Mouse (Mus musculus): ENCODE measurements around the gene Slc16a6. TPM values are rescaled to one million over a fixed set of nuclear protein-coding genes. Genes with fewer than 3 reads are reported as not detected.
A peak's percentile ranks its signal among the peaks of the same experiment; 100 is the strongest.

Gene Slc16a6
- polyA plus RNA-seq, 1 experiment from 2014 or later, result 7.3 TPM

DNA sequence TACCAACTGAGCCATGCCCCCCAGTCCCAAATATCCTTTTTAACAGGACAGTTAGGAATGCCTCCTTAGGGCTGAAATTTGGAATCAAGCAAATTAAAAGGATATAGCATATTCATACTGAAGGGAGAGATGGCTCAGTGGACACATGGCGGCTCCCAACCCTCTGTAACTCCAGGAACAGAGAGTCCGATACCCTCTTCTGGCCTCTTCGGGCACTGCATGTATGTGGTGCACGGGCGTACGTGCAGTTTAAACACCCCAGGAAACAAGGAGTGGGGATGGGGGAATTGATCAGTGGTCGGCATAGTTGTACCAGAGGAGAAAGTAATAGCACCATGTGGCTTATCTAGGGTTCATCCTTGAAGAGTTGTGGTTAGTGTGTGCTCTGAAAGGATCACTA is 28.8 kb downstream of the Slc16a6 start:
- ATAC-seq (replicated peaks; ENCODE audit: low FRiP score, low TSS enrichment, low read depth) (no peak), DNase-seq (ENCODE audit: low spot score) (no peak)
- H3K4me2 ChIP-seq (ENCODE audit: low read length), result no peak overlapping the region
- no peak overlapping the region for H3K9ac ChIP-seq (ENCODE audit: low read length)
- 65% methylated on average over 7 of the region's 7 CpGs for WGBS
- H3K27me3 ChIP-seq (replicated peaks; ENCODE audit: control insufficient read depth, insufficient read depth, low read length), result no peaks in the 10 kb centered on the region
- no peaks in the 10 kb centered on the region for H3K36me3 ChIP-seq (ENCODE audit: control insufficient read depth, insufficient read depth, low read length)
- H3K9me3 ChIP-seq (ENCODE audit: control insufficient read depth, low read length), result no peaks in the 10 kb centered on the region
- no peak overlapping the region for H3K4me3 ChIP-seq (ENCODE audit: low read depth, low read length)
- H3K4me1 ChIP-seq (replicated peaks; ENCODE audit: control insufficient read depth, insufficient read depth, low read length), result no peaks in the 10 kb centered on the region; the same call in 1 of the 2 replicates
- no peak overlapping the region for H3K27ac ChIP-seq (ENCODE audit: low read depth)

DNA sequence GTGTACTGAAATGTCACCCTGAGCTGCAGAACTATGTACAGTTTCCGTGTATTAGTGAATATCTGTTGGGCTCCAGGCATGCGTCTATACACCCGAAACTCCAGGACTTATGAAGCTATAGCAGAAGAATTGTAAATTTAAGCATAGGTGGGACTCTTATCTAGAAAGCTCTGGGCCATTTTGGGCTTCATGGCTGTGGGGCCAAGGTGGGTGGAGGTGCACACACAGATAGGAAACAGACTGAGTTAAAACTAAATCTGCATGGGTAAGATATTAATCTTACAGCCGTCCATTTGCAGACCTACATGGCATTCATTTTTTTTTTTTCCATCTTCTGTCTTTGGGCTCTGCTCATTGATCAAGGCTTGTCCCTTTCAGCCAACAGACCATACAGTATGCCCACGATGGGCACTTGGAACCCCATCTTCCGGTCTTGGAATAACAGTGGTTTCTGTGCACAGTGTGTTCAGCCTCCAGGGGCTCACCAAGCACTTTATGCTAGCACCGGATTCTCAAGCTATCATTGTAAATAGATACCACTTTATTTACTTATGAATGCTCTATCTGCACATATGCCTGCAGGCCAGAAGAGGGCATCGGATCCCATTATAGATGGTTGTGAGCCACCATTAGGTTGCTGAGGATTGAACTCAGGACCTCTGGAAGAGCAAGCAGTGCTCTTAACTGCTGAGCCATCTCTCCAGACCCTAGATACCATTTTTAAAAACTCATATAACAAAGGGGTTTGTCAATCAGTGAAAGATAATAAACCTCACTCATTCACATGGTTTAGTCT is 29.7 kb downstream of the Slc16a6 start:
- H3K27me3 ChIP-seq (replicated peaks; ENCODE audit: control insufficient read depth, insufficient read depth, low read length), result no peaks in the 10 kb centered on the region
- H3K4me1 ChIP-seq (replicated peaks; ENCODE audit: control insufficient read depth, insufficient read depth, low read length), result no peaks in the 10 kb centered on the region; the same call in 1 of the 2 replicates
- H3K9me3 ChIP-seq (ENCODE audit: control insufficient read depth, low read length), result no peaks in the 10 kb centered on the region
- DNase-seq (ENCODE audit: low spot score) (no peak), ATAC-seq (replicated peaks; ENCODE audit: low FRiP score, low TSS enrichment, low read depth) (no peak)
- no peak overlapping the region for H3K27ac ChIP-seq (ENCODE audit: low read depth)
- 87% methylated on average over 8 of the region's 8 CpGs for WGBS
- no peak overlapping the region for H3K4me3 ChIP-seq (ENCODE audit: low read depth, low read length)
- no peak overlapping the region for H3K4me2 ChIP-seq (ENCODE audit: low read length)
- no peaks in the 10 kb centered on the region for H3K36me3 ChIP-seq (ENCODE audit: control insufficient read depth, insufficient read depth, low read length)
- H3K9ac ChIP-seq (ENCODE audit: low read length), result no peak overlapping the region

DNA sequence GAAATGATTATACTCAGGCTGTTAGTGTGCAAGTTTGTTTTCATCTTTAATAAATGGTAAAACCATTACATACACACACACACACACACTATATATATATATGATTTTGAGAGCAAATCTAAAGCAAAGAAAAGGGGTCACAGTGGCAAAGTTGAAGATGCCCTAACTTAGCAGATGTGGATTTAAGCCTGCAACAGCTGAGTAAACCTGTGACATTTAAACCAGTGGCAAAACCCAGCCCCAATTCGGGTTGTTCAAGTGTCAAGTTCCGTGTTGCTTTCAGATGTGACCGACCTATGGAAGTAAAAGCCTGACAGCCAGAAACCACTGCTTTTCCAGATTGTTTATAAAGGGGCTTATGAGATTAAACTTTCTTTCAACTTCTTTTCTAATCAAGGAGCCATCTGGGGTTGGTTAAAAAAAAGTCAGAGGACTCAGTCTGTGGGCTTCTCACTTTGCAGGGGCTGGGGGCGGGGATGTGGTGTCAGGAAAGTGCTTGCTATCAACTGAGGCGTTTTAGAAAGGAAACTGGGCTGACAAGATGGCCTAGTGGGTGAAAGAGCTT is 31.1 kb downstream of the Slc16a6 start:
- H3K36me3 ChIP-seq (ENCODE audit: control insufficient read depth, insufficient read depth, low read length), result peaks cover 10% of the 10 kb centered on the region; the same call in 1 of the 2 replicates
- DNase-seq (ENCODE audit: low spot score) (no peak), ATAC-seq (replicated peaks; ENCODE audit: low FRiP score, low TSS enrichment, low read depth) (no peak)
- H3K9me3 ChIP-seq (ENCODE audit: control insufficient read depth, low read length), result no peaks in the 10 kb centered on the region
- no peak overlapping the region for H3K4me3 ChIP-seq (ENCODE audit: low read depth, low read length)
- 29% methylated on average over 5 of the region's 5 CpGs for WGBS
- H3K27ac ChIP-seq (ENCODE audit: low read depth), result no peak overlapping the region
- H3K4me2 ChIP-seq (ENCODE audit: low read length), result no peak overlapping the region
- no peak overlapping the region for H3K9ac ChIP-seq (ENCODE audit: low read length)
- no peaks in the 10 kb centered on the region; the same call in 1 of the 2 replicates for H3K4me1 ChIP-seq (replicated peaks; ENCODE audit: control insufficient read depth, insufficient read depth, low read length)
- H3K27me3 ChIP-seq (replicated peaks; ENCODE audit: control insufficient read depth, insufficient read depth, low read length), result no peaks in the 10 kb centered on the region

DNA sequence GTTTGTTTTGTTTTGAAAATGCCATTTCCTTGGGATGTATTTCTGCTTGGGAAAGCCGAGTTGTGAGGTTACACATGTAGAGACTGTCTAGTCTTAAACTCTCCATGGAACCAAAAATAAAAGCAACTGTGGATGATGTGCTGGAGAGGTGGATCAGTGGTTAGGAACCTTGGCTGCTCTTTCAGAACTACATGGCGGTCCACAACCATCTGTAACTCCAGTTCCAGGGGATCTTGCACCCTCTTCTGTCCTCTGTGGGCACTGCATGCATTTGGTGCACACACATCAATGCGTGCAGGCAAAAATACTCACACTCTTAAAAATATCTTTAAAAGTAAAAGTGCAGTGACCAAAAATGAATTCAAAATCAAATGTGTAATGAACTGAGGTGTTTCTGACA is 32.3 kb downstream of the Slc16a6 start:
- DNase-seq (ENCODE audit: low spot score), result no peak
- H3K9ac ChIP-seq (ENCODE audit: low read length), result no peak overlapping the region
- no peak overlapping the region for H3K4me3 ChIP-seq (ENCODE audit: low read depth, low read length)
- WGBS, result 67% methylated on average over 3 of the region's 3 CpGs
- no peak overlapping the region for H3K27ac ChIP-seq (ENCODE audit: low read depth)
- no peaks in the 10 kb centered on the region for H3K27me3 ChIP-seq (replicated peaks; ENCODE audit: control insufficient read depth, insufficient read depth, low read length)
- no peak for ATAC-seq (replicated peaks; ENCODE audit: low FRiP score, low TSS enrichment, low read depth)
- peaks cover 22% of the 10 kb centered on the region for H3K36me3 ChIP-seq (ENCODE audit: control insufficient read depth, insufficient read depth, low read length)
- H3K4me2 ChIP-seq (ENCODE audit: low read length), result no peak overlapping the region
- H3K4me1 ChIP-seq (replicated peaks; ENCODE audit: control insufficient read depth, insufficient read depth, low read length), result no peaks in the 10 kb centered on the region; the same call in 1 of the 2 replicates
- H3K9me3 ChIP-seq (ENCODE audit: control insufficient read depth, low read length), result no peaks in the 10 kb centered on the region

DNA sequence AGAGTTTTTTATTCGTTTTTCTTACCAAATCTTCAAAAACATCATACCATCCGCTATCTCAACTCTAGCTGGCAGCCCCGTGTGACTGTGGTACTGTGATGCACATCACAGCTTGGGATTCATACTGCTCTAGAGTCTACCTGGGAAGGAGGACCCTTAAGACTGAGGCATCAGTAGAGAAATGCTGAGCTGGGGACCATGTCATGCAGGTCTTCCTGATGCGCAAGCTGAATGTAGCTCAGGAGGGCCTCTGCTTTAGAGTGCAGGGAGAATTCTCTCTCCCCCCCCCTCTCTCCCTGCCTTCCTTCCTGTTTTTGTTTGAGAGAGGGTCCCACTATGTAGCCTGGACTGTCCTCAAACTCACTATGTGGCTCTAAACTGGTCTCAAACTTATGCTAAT is 32.8 kb downstream of the Slc16a6 start:
- H3K27ac ChIP-seq (ENCODE audit: low read depth), result no peak overlapping the region
- no peak for ATAC-seq (replicated peaks; ENCODE audit: low FRiP score, low TSS enrichment, low read depth)
- H3K9me3 ChIP-seq (ENCODE audit: control insufficient read depth, low read length), result no peaks in the 10 kb centered on the region
- H3K36me3 ChIP-seq (ENCODE audit: control insufficient read depth, insufficient read depth, low read length), result peaks cover 27% of the 10 kb centered on the region
- no peaks in the 10 kb centered on the region; the same call in 1 of the 2 replicates for H3K4me1 ChIP-seq (replicated peaks; ENCODE audit: control insufficient read depth, insufficient read depth, low read length)
- peak overlapping the region; percentile 70 for H3K4me2 ChIP-seq (ENCODE audit: low read length)
- DNase-seq (ENCODE audit: low spot score), result no peak
- H3K4me3 ChIP-seq (ENCODE audit: low read depth, low read length), result peak overlapping the region; percentile 43
- WGBS, result 59% methylated on average over 4 of the region's 4 CpGs
- no peaks in the 10 kb centered on the region for H3K27me3 ChIP-seq (replicated peaks; ENCODE audit: control insufficient read depth, insufficient read depth, low read length)
- H3K9ac ChIP-seq (ENCODE audit: low read length), result peak overlapping the region; percentile 55; the same call in 1 of the 2 replicates

DNA sequence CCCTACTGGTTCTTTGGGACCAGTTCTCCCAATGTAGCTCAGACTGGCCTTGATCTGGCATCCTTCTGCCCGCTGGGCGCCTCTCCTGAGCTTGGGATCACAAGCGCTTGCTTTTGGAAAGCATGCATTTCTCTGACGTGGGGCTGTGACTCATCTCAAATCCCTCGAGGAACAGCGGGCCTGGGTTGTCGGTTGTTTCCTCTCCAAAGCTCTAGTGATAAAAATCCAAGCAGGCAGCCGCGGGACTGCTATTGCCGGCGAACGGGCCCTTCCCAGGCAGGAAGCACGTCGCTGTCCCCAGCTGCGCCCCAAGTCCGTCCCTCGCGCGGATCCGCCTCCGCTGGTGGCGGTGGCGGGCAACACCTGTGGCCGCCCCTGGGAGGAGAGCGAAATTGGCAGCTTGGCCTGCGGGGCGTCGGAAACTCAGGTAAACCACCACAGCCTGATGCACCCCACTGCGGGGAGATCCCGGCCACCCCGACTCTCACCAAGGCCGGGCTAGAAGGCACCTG is 33.5 kb downstream of the Slc16a6 start:
- Histone ChIP-seq H3K9me3 (ENCODE audit: control insufficient read depth, low read length) (no peaks in the 10 kb centered on the region), H3K4me1 (replicated peaks; ENCODE audit: control insufficient read depth, insufficient read depth, low read length) (no peaks in the 10 kb centered on the region), H3K27me3 (replicated peaks; ENCODE audit: control insufficient read depth, insufficient read depth, low read length) (no peaks in the 10 kb centered on the region), H3K4me3 (ENCODE audit: low read depth, low read length) (peak overlapping the region; percentile 43), H3K27ac (ENCODE audit: low read depth) (peak overlapping the region; percentile 3; the same call in 1 of the 2 replicates), H3K36me3 (ENCODE audit: control insufficient read depth, insufficient read depth, low read length) (peaks cover 34% of the 10 kb centered on the region), H3K4me2 (ENCODE audit: low read length) (peak overlapping the region; percentile 70), H3K9ac (ENCODE audit: low read length) (peak overlapping the region; percentile 55)
- WGBS, result 3% methylated on average over 32 of the region's 32 CpGs
- peak; percentile 61; the same call in 1 of the 2 replicates for ATAC-seq (replicated peaks; ENCODE audit: low FRiP score, low TSS enrichment, low read depth)
- peak; percentile 82 for DNase-seq (ENCODE audit: low spot score)

DNA sequence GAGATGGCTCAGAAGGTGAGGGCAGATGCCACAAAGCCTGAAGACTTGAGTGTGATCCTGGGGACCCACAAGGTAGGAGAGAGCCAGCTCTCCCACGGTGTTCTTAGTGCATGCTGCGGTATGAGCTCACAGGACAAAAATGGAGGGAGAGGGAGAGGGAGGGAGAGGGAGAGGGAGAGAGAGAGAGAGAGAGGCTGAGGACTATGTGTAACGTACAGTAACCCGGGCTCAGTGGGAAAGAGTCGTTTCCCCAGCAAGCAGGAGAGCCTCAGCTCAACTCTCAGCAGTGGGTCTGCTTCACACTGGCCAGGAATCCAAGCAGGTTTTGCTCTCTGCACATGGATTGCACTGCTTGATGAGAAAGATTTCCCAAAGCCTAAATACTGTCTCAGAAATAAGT is 34.2 kb downstream of the Slc16a6 start:
- ATAC-seq (replicated peaks; ENCODE audit: low FRiP score, low TSS enrichment, low read depth) (peak; percentile 48; the same call in 1 of the 2 replicates), DNase-seq (ENCODE audit: low spot score) (no peak)
- 16% methylated on average over 5 of the region's 5 CpGs for WGBS
- H3K36me3 ChIP-seq (ENCODE audit: control insufficient read depth, insufficient read depth, low read length), result peaks cover 41% of the 10 kb centered on the region
- peak overlapping the region; percentile 3; the same call in 1 of the 2 replicates for H3K27ac ChIP-seq (ENCODE audit: low read depth)
- no peak overlapping the region for H3K4me3 ChIP-seq (ENCODE audit: low read depth, low read length)
- H3K27me3 ChIP-seq (replicated peaks; ENCODE audit: control insufficient read depth, insufficient read depth, low read length), result no peaks in the 10 kb centered on the region
- no peaks in the 10 kb centered on the region for H3K4me1 ChIP-seq (replicated peaks; ENCODE audit: control insufficient read depth, insufficient read depth, low read length)
- peak overlapping the region; percentile 70 for H3K4me2 ChIP-seq (ENCODE audit: low read length)
- no peaks in the 10 kb centered on the region for H3K9me3 ChIP-seq (ENCODE audit: control insufficient read depth, low read length)
- no peak overlapping the region for H3K9ac ChIP-seq (ENCODE audit: low read length)

DNA sequence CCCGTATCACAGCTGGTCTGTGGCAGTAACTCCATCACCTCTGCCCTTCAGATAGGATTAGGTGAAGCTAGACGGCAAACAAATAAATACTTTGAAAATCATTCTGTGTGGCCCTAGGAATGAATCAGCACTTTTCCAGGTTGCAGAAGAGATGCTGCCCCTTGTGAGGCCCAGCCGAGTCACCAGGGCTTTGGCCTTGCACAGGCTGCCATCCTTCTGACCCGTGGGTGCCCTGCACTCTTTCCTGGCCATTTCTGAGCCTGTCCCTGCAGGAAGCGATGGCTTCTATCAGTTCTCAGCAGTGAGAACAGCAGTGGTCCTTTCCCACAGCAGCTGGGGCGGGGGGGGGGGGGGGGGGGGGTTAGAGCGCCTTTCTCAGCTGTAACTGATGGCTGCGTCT is 36.5 kb downstream of the Slc16a6 start:
- H3K4me3 ChIP-seq (ENCODE audit: low read depth, low read length), result no peak overlapping the region
- no peak for ATAC-seq (replicated peaks; ENCODE audit: low FRiP score, low TSS enrichment, low read depth)
- H3K4me1 ChIP-seq (replicated peaks; ENCODE audit: control insufficient read depth, insufficient read depth, low read length), result no peaks in the 10 kb centered on the region
- H3K9me3 ChIP-seq (ENCODE audit: control insufficient read depth, low read length), result no peaks in the 10 kb centered on the region
- no peak overlapping the region for H3K27ac ChIP-seq (ENCODE audit: low read depth)
- 71% methylated on average over 7 of the region's 8 CpGs for WGBS
- DNase-seq (ENCODE audit: low spot score), result no peak
- H3K4me2 ChIP-seq (ENCODE audit: low read length), result no peak overlapping the region
- H3K27me3 ChIP-seq (replicated peaks; ENCODE audit: control insufficient read depth, insufficient read depth, low read length), result no peaks in the 10 kb centered on the region
- peaks cover 48% of the 10 kb centered on the region for H3K36me3 ChIP-seq (ENCODE audit: control insufficient read depth, insufficient read depth, low read length)
- no peak overlapping the region for H3K9ac ChIP-seq (ENCODE audit: low read length)

Data from intestine, embryonic 14.5 days (tissue).